Mouse (Mus musculus) small intestine, adult 2 months (tissue): ENCODE results near the gene Reps1.

ENCODE experiments used
- CTCF ChIP-seq: fragments of 200-500 bp; IDR thresholded peaks from 2 replicates; pipeline ENCODE4 v1.5.1; 2012; ENCODE audit warnings: low read depth, mild to moderate bottlenecking, control low read depth, inconsistent platforms, low read length, moderate library complexity, mixed read lengths; ENCODE audit not compliant: insufficient replicate concordance, insufficient read length; ENCODE audit errors: extremely low read depth
- POLR2A ChIP-seq: fragments of 200-500 bp; IDR thresholded peaks from 2 replicates; pipeline ENCODE4 v1.6.1; 2012; ENCODE audit warnings: low read depth, mild to moderate bottlenecking, control low read depth, inconsistent platforms, low read length, moderate library complexity

- TF ChIP-seq CTCF (no peak), POLR2A (no peak)
Observed at GRCm38 (mm10) chr10:18036849-18037248, 18.8 kb upstream of the Reps1 start.
